Mouse (Mus musculus): ENCODE measurements around the gene Gng11. TPM values are rescaled to one million over a fixed set of nuclear protein-coding genes. Genes with fewer than 3 reads are reported as not detected.

Gene Gng11
- total RNA-seq (2014; rRNA removed) (9.3 and 9.8 TPM in 2 replicates), polyA plus RNA-seq (2012; rRNA removed) (3.1 and 4.6 TPM in 2 replicates)

DNA sequence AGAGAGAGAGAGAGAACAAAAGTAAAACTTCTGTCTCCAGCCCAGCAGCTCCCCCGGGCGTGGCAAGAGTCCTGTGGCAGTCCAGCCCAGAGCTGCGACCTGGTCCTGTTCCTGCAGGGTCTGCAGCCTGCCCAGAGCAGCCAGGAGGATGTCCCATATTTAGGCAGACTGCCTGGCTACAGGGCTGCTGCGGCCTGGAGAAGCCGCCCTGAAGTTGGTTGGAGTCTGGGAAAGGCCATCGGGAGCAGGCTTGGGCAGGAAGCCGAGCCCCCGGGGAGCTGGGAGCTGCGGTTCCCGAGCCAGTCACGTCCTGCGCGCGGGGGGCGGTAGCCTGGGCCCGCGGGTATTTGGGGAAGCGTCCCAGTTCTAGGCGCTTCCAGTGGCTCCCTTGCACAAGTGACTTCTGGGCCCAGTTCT, at the start of gene Gng11:
TSS of gene Gng11 (plus strand) at position 15 of the 417 bp plus-strand sequence.
- H3K9ac ChIP-seq (ENCODE audit: low read depth, low read length), result peak within 1 kb of the TSS; percentile 69
- no peaks in the 10 kb centered on the region for H3K36me3 ChIP-seq (ENCODE audit: control insufficient read depth, insufficient read depth, low read length)
- H3K4me3 ChIP-seq (ENCODE audit: insufficient read depth, low read depth, low read length), result peak within 1 kb of the TSS; percentile 60
- DNase-seq (ENCODE audit: extremely low read depth, low read depth, low spot score), result peak; percentile 37
- peak within 1 kb of the TSS; percentile 58 for H3K27ac ChIP-seq (replicated peaks; ENCODE audit: insufficient read depth, low read depth, low read length)
- under 1% methylated on average over 18 of the region's 19 CpGs for WGBS
- no peaks in the 10 kb centered on the region for H3K79me2 ChIP-seq (ENCODE audit: control insufficient read depth, insufficient read depth, low read length)
- 0 out of 2 replicates have a peak, but pooled peaks cover 2% of the 10 kb centered on the region for H3K4me1 ChIP-seq (ENCODE audit: control insufficient read depth, insufficient read depth, low read length)
- TF ChIP-seq POLR2A (IDR thresholded peaks at IDR 0.05; ENCODE audit: extremely low read depth, insufficient read depth, low read length) (no peak), CTCF (IDR thresholded peaks at IDR 0.05; ENCODE audit: low read depth, low read length) (0 out of 2 replicates have a peak, but pooled peaks have one; percentile 3)
- H3K27me3 ChIP-seq (ENCODE audit: control insufficient read depth, insufficient read depth, low read length), result no peaks in the 10 kb centered on the region

DNA sequence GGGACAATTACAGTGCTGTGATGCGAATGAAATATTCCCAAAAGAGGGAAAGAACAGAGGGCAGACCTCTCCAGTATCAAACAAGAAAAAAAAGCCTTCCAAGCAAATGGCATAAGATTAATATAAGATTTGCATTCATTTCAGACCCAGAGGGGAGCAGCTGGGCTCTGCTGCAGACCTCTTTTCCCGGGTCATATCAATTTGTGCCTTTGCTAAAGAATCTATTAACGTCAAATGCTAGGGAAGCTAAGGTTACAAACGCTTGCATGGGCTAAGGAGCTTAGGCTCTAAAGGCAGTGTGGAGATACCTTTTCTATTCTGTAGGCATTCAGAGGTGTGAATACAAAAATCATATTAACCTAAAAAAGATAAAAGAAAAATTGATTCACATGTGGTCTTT, 48.7 kb upstream of the Gng11 start:
- TF ChIP-seq POLR2A (IDR thresholded peaks at IDR 0.05; ENCODE audit: extremely low read depth, insufficient read depth, low read length) (no peak), CTCF (IDR thresholded peaks at IDR 0.05; ENCODE audit: low read depth, low read length) (no peak)

DNA sequence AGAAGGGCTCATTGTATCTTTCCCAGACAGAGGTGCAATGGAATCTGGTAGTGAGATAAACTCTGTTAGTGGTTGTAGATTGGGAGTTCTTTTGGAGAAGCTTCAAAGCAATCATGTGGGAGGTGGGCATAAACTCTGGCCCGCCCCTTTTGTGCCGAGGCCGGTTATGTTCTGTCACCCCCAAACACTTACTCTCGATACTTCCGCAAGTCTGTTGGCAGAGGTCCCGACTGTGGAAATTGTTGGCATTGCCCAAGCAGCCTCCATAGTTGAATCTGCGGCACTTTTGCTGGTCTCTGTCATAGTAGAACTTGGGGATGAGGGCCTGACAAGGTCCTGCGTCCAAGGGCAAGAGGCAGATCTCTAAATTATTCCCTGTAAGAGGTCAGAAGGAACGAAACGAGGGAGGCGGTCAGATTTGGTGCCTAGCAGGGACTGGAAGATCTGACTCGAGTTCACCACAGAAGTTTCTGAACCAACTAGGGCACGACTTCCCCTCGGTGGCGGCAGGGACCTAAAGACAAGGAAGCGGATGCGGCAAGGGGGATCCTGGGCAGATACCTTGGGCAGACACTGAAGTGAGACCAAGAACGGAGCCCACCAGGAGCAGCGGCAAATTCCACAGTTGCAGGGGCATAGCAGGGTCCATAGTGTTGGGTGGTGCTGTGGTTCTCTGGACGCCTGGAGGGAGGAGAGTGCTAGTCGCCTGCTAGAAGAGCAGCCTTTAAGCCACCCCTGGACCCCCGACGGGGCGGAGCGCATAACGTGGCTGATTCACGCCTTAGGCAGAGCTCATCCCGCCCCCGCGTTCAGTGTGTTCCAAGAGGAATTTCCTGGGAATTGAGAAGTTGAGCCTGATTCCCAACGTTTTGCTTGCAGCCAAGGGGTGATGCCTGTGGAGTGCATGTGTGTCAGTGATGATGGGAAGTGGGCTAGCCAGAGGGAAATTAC, 35.8 kb upstream of the Gng11 start:
- Histone ChIP-seq H3K27ac (replicated peaks; ENCODE audit: insufficient read depth, low read depth, low read length) (no peak overlapping the region), H3K9ac (ENCODE audit: low read depth, low read length) (no peak overlapping the region; the same call in 1 of the 2 replicates), H3K27me3 (ENCODE audit: control insufficient read depth, insufficient read depth, low read length) (no peaks in the 10 kb centered on the region), H3K79me2 (ENCODE audit: control insufficient read depth, insufficient read depth, low read length) (no peaks in the 10 kb centered on the region), H3K36me3 (ENCODE audit: control insufficient read depth, insufficient read depth, low read length) (peaks cover 9% of the 10 kb centered on the region), H3K4me3 (ENCODE audit: insufficient read depth, low read depth, low read length) (peak overlapping the region; percentile 34), H3K4me1 (ENCODE audit: control insufficient read depth, insufficient read depth, low read length) (peaks cover 2% of the 10 kb centered on the region)
- no peak for TF ChIP-seq CTCF (IDR thresholded peaks at IDR 0.05; ENCODE audit: low read depth, low read length)
- TF ChIP-seq POLR2A (IDR thresholded peaks at IDR 0.05; ENCODE audit: extremely low read depth, insufficient read depth, low read length), result no peak
- WGBS, result 48% methylated on average over 31 of the region's 31 CpGs
- no peak for DNase-seq (ENCODE audit: extremely low read depth, low read depth, low spot score)

More for the DNA sequence above, 48.7 kb upstream of the Gng11 start:
- Histone ChIP-seq H3K79me2 (ENCODE audit: control insufficient read depth, insufficient read depth, low read length) (no peaks in the 10 kb centered on the region), H3K9ac (ENCODE audit: low read depth, low read length) (no peak overlapping the region), H3K4me1 (ENCODE audit: control insufficient read depth, insufficient read depth, low read length) (no peaks in the 10 kb centered on the region), H3K36me3 (ENCODE audit: control insufficient read depth, insufficient read depth, low read length) (no peaks in the 10 kb centered on the region), H3K27me3 (ENCODE audit: control insufficient read depth, insufficient read depth, low read length) (no peaks in the 10 kb centered on the region), H3K27ac (replicated peaks; ENCODE audit: insufficient read depth, low read depth, low read length) (no peak overlapping the region), H3K4me3 (ENCODE audit: insufficient read depth, low read depth, low read length) (no peak overlapping the region)
- no peak for DNase-seq (ENCODE audit: extremely low read depth, low read depth, low spot score)
- 79% methylated on average over 4 of the region's 4 CpGs for WGBS

DNA sequence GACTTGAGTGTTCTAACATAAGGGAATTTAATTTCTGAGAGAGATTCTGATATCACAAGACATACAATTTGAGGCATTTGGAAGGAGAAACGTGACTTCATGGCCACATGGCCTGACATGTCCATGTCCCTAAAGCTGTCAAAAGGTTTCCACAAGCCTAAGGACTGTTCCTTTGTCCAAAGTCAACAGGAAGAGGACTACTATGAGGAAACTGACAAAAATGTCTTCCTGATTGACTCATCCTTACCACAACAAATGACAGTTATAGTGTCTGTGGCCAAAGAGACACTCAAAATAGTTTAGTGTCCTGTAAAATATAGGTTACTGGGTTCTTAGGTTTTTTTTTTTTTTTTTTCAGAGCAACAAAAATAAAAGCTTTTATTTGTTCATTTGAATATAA, 30.0 kb upstream of the Gng11 start:
- H3K27ac ChIP-seq (replicated peaks; ENCODE audit: insufficient read depth, low read depth, low read length), result no peak overlapping the region
- no peak overlapping the region for H3K9ac ChIP-seq (ENCODE audit: low read depth, low read length)
- TF ChIP-seq POLR2A (IDR thresholded peaks at IDR 0.05; ENCODE audit: extremely low read depth, insufficient read depth, low read length), result no peak
- no peak for TF ChIP-seq CTCF (IDR thresholded peaks at IDR 0.05; ENCODE audit: low read depth, low read length)
- H3K36me3 ChIP-seq (ENCODE audit: control insufficient read depth, insufficient read depth, low read length), result 0 out of 2 replicates have a peak, but pooled peaks cover 2% of the 10 kb centered on the region
- DNase-seq (ENCODE audit: extremely low read depth, low read depth, low spot score), result no peak
- no peaks in the 10 kb centered on the region for H3K27me3 ChIP-seq (ENCODE audit: control insufficient read depth, insufficient read depth, low read length)
- no peaks in the 10 kb centered on the region for H3K79me2 ChIP-seq (ENCODE audit: control insufficient read depth, insufficient read depth, low read length)
- WGBS, result 67% methylated on average over 1 of the region's 1 CpGs
- H3K4me3 ChIP-seq (ENCODE audit: insufficient read depth, low read depth, low read length), result no peak overlapping the region
- peaks cover 4% of the 10 kb centered on the region for H3K4me1 ChIP-seq (ENCODE audit: control insufficient read depth, insufficient read depth, low read length)

DNA sequence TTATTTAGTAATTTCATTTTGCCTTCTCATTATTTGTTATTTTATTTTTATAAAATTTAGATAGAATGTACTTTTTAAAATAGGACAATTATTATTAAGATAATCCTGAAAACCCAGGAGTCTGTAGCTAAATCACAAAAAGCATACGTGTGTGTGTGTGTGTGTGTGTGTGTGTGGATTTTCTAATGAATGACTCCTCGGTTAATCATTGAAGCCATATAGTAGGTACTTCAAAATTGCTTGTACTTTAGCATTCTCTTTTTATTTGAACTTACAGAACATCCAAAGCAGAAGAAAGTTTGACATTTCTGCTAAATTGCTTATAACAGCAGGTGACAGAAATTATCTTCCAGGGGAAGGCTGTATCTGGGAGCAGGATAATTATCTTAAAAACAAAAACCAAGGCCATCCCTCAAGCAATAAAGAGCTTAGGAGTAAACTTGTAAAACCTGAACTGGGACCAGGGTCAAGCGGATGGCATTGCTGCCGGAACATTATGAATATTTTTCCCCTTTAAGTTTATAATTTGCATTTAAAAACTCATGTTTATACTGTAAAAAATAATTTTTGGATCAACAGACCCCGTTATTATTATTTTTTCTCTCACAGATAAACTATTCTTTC, 20.9 kb upstream of the Gng11 start:
- Histone ChIP-seq H3K79me2 (ENCODE audit: control insufficient read depth, insufficient read depth, low read length) (peaks cover 8% of the 10 kb centered on the region; the same call in 1 of the 2 replicates), H3K27ac (replicated peaks; ENCODE audit: insufficient read depth, low read depth, low read length) (no peak overlapping the region), H3K9ac (ENCODE audit: low read depth, low read length) (no peak overlapping the region), H3K27me3 (ENCODE audit: control insufficient read depth, insufficient read depth, low read length) (no peaks in the 10 kb centered on the region), H3K4me1 (ENCODE audit: control insufficient read depth, insufficient read depth, low read length) (peaks cover 7% of the 10 kb centered on the region), H3K36me3 (ENCODE audit: control insufficient read depth, insufficient read depth, low read length) (no peaks in the 10 kb centered on the region), H3K4me3 (ENCODE audit: insufficient read depth, low read depth, low read length) (no peak overlapping the region)
- TF ChIP-seq CTCF (IDR thresholded peaks at IDR 0.05; ENCODE audit: low read depth, low read length) (no peak), POLR2A (IDR thresholded peaks at IDR 0.05; ENCODE audit: extremely low read depth, insufficient read depth, low read length) (no peak)
- DNase-seq (ENCODE audit: extremely low read depth, low read depth, low spot score), result no peak
- WGBS, result 78% methylated on average over 5 of the region's 5 CpGs

All from liver, adult 2 months (tissue).